Mouse (Mus musculus) myocyte (in vitro differentiated cells): ENCODE measurements around the gene Mvp.

Source experiments
- CEBPB ChIP-seq: IDR thresholded peaks from 2 replicates; pipeline ENCODE4 v1.6.1; 2011; ENCODE audit warnings: mild to moderate bottlenecking, moderate library complexity; ENCODE audit not compliant: poor library complexity, insufficient read depth, severe bottlenecking
- MAX ChIP-seq: IDR thresholded peaks from one replicate; pipeline ENCODE4 v1.6.1; 2011; ENCODE audit warnings: low read depth, mild to moderate bottlenecking, control low read depth
- MYOD1 ChIP-seq, 3 experiments: IDR thresholded peaks; one replicate each; pipeline ENCODE4 v1.6.1; 2011; ENCODE audit warnings: control low read depth in 2 of 3, low read depth in 2 of 3, mild to moderate bottlenecking in 2 of 3, moderate library complexity in 1 of 3; ENCODE audit not compliant: insufficient read length in 2 of 3, control insufficient read depth in 1 of 3
- POLR2A ChIP-seq: IDR thresholded peaks from one replicate; pipeline ENCODE4 v1.6.1; 2011; ENCODE audit warnings: low read depth, mild to moderate bottlenecking, control low read depth, moderate library complexity; ENCODE audit not compliant: insufficient read length
- SRF ChIP-seq: IDR thresholded peaks from one replicate; pipeline ENCODE4 v1.6.1; 2011; ENCODE audit warnings: low read depth; ENCODE audit not compliant: control insufficient read depth, insufficient read length
- TCF3 ChIP-seq: IDR thresholded peaks from one replicate; pipeline ENCODE4 v1.6.1; 2011; ENCODE audit warnings: low read depth, control low read depth; ENCODE audit not compliant: insufficient read length
- USF1 ChIP-seq: IDR thresholded peaks from one replicate; pipeline ENCODE4 v1.6.1; 2011; ENCODE audit warnings: low read depth, mild to moderate bottlenecking, control low read depth, moderate library complexity

GRCm38 (mm10) chr7:127026161-127026600, 11.8 kb upstream of the Mvp start:
- TF ChIP-seq MYOD1 (IDR thresholded peaks at IDR 0.05; ENCODE audit: control insufficient read depth in 1 of 3, insufficient read length in 2 of 3, low read depth in 2 of 3) (no peak), POLR2A (peak; percentile 39), TCF3 (no peak), CEBPB (no peak), USF1 (no peak), MAX (no peak), SRF (no peak)
